Mouse (Mus musculus) erythroblast, embryonic 14.5 days (primary cell): Measurements from ENCODE around the gene Aqp9.

Experiments
- GATA1 ChIP-seq: IDR thresholded peaks from 2 replicates; pipeline ENCODE4 v1.6.1; 2012; ENCODE audit warnings: low read length, inconsistent platforms, mixed read lengths
- TAL1 ChIP-seq: IDR thresholded peaks from 3 replicates; pipeline ENCODE4 v1.6.1; 2012; ENCODE audit warnings: low read length, inconsistent platforms, mixed read lengths

GRCm38 (mm10) chr9:71068866-71069390, 99.6 kb downstream of the Aqp9 start:
- no peak for TF ChIP-seq GATA1
- no peak for TF ChIP-seq TAL1
